Mouse (Mus musculus) thymus, adult 2 months (tissue): ENCODE data around the gene Rxra.

Source experiments
- CTCF ChIP-seq: fragments of 200-500 bp; IDR thresholded peaks from 2 replicates; pipeline ENCODE4 v1.5.1; 2012; ENCODE audit warnings: mild to moderate bottlenecking, control low read depth, low read length, moderate library complexity, borderline replicate concordance; ENCODE audit not compliant: control insufficient read depth, poor library complexity, insufficient read depth; ENCODE audit errors: extremely low read depth
- POLR2A ChIP-seq: fragments of 200-500 bp; IDR thresholded peaks from 2 replicates; pipeline ENCODE4 v1.6.1; 2012; ENCODE audit warnings: mild to moderate bottlenecking, low read length, control low read depth, moderate library complexity; ENCODE audit not compliant: control insufficient read depth, poor library complexity, insufficient read depth; ENCODE audit errors: extremely low read depth

DNA sequence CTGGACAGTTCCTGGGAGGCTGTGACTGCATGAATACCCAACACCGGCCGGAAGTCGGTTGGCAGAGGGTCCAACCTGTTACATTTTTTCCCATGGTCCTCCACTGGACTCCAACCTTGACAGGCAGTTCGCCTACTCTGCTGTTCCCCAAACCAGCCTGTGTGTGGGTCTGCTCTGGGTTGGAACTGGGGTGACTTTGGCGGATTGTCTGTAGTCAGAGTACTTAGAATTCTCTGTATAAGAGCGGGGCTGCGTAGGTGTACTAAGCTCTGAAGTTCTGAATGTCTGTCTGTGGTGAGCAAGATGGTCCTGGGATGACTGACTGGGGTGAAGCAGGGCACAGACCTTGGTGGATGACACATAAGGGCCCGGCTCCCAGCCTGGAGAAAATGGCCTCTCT, 109.1 kb downstream of the Rxra start:
- TF ChIP-seq CTCF, result no peak
- TF ChIP-seq POLR2A, result no peak
